8 mouse cellular contexts compared by ENCODE assay signal in the genomic region with DNA sequence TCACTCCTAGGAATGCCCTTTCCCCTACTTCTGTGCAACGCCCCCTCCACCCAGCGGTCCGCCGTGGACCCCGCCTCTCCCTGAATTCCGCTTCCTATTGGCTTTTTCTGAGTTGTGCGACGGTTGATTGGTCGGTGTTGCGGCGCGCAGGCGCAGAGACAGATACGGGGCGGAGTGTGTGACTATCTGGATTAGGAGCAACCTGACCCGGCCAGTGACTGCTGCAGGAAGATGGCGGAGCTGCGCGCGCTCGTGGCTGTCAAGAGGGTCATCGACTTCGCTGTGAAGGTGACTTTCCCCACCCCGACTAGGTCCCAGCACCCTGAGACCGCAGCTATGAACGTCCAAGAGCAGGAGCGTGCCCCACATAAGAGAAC. TPM values are rescaled to one million over a fixed set of nuclear protein-coding genes. Genes with fewer than 3 reads are reported as not detected.
DNase-seq lines count a peak whose midpoint lies in the region; ATAC-seq and TF ChIP-seq lines count a peak whose summit lies in the region.

A gene (plus strand): TSS at position 167 of the 377 bp plus-strand sequence.
A gene (plus strand): TSS at position 212 of the 377 bp plus-strand sequence.

- H3K27ac ChIP-seq in bone marrow, adult 2 months (ENCODE audit: control insufficient read depth, insufficient read depth, low read depth, low read length, poor library complexity): peak within 1 kb of the TSS; percentile 75
- peak within 1 kb of the TSS; percentile 95 for H3K27ac ChIP-seq in embryonic facial prominence, embryonic 15.5 days (replicated peaks)
- peak within 1 kb of the TSS; percentile 93 for H3K27ac ChIP-seq in limb, embryonic 14.5 days (replicated peaks; ENCODE audit: low read depth, low read length)
- peak within 1 kb of the TSS; percentile 87 for H3K27ac ChIP-seq in midbrain, postnatal 0 days (ENCODE audit: low read depth, low read length)

- H3K4me2 ChIP-seq in embryonic facial prominence, embryonic 15.5 days (replicated peaks): peak within 1 kb of the TSS; percentile 88
- peak within 1 kb of the TSS; percentile 84 for H3K4me2 ChIP-seq in limb, embryonic 14.5 days (replicated peaks; ENCODE audit: low read depth, low read length, severe bottlenecking)
- peak within 1 kb of the TSS; percentile 60 for H3K4me2 ChIP-seq in midbrain, postnatal 0 days (ENCODE audit: low read depth, low read length, poor library complexity, severe bottlenecking)

- WGBS in bone marrow, adult 2 months: under 1% methylated on average over 27 of the region's 27 CpGs
- under 1% methylated on average over 27 of the region's 27 CpGs for WGBS in embryonic facial prominence, embryonic 15.5 days
- WGBS in limb, embryonic 14.5 days: under 1% methylated on average over 27 of the region's 27 CpGs
- WGBS in midbrain, postnatal 0 days: under 1% methylated on average over 27 of the region's 27 CpGs

- peak within 1 kb of the TSS; percentile 90 for H3K4me3 ChIP-seq in bone marrow, adult 2 months (replicated peaks; ENCODE audit: control insufficient read depth, low read depth, low read length)
- H3K4me3 ChIP-seq in embryonic facial prominence, embryonic 15.5 days (replicated peaks): peak within 1 kb of the TSS; percentile 56
- H3K4me3 ChIP-seq in limb, embryonic 14.5 days (replicated peaks; ENCODE audit: low read length): peak within 1 kb of the TSS; percentile 46
- H3K4me3 ChIP-seq in midbrain, postnatal 0 days (ENCODE audit: low read depth, low read length): peak within 1 kb of the TSS; percentile 50

- TF ChIP-seq CTCF in bone marrow, adult 2 months (IDR thresholded peaks at IDR 0.05; ENCODE audit: control insufficient read depth, insufficient read depth, low read length): 0 out of 2 replicates have a peak, but pooled peaks have one; percentile 8
- TF ChIP-seq CTCF in midbrain, postnatal 0 days (IDR thresholded peaks at IDR 0.05): no peak; the same call in 1 of the 2 replicates

- DNase-seq in 416B (ENCODE audit: low read depth): peak; percentile 97
- DNase-seq in heart, adult 8-10 months (ENCODE audit: low spot score): peak; percentile 99
- peak; percentile 98 for DNase-seq in kidney, adult 9 months
- peak; percentile 94 for DNase-seq in limb, embryonic 14.5 days (ENCODE audit: low spot score)
- DNase-seq in midbrain, postnatal 0 days (ENCODE audit: low spot score): peak; percentile 96
- peak; percentile 82 to 83 for DNase-seq in spleen, postnatal 14 days (ENCODE audit: low spot score in 2 of 2)

- H3K27me3 ChIP-seq in embryonic facial prominence, embryonic 15.5 days: no peaks in the 10 kb centered on the region
- no peaks in the 10 kb centered on the region for H3K27me3 ChIP-seq in limb, embryonic 14.5 days (ENCODE audit: control insufficient read depth, insufficient read depth, low read length)
- no peaks in the 10 kb centered on the region for H3K27me3 ChIP-seq in midbrain, postnatal 0 days (ENCODE audit: insufficient read depth, low read length)

- H3K36me3 ChIP-seq in embryonic facial prominence, embryonic 15.5 days: no peaks in the 10 kb centered on the region
- no peaks in the 10 kb centered on the region for H3K36me3 ChIP-seq in limb, embryonic 14.5 days (ENCODE audit: control insufficient read depth, insufficient read depth, low read length)
- H3K36me3 ChIP-seq in midbrain, postnatal 0 days (ENCODE audit: insufficient read depth, low read length): no peaks in the 10 kb centered on the region

- TF ChIP-seq POLR2A in bone marrow, adult 2 months (IDR thresholded peaks at IDR 0.05; ENCODE audit: borderline replicate concordance, control insufficient read depth, low read depth, low read length): peak; percentile 96
- no peak for TF ChIP-seq POLR2A in limb, embryonic 14.5 days (IDR thresholded peaks at IDR 0.05; ENCODE audit: borderline replicate concordance, extremely low read depth, insufficient read depth, insufficient read length)

- H3K9me3 ChIP-seq in embryonic facial prominence, embryonic 15.5 days (replicated peaks): no peaks in the 10 kb centered on the region
- no peaks in the 10 kb centered on the region for H3K9me3 ChIP-seq in limb, embryonic 14.5 days (ENCODE audit: control insufficient read depth, low read length)
- no peaks in the 10 kb centered on the region for H3K9me3 ChIP-seq in midbrain, postnatal 0 days (ENCODE audit: low read length)

- peak within 1 kb of the TSS; percentile 42 for H3K9ac ChIP-seq in embryonic facial prominence, embryonic 15.5 days
- peak within 1 kb of the TSS; percentile 65 for H3K9ac ChIP-seq in limb, embryonic 14.5 days (ENCODE audit: low read depth, low read length, severe bottlenecking)
- H3K9ac ChIP-seq in midbrain, postnatal 0 days (replicated peaks; ENCODE audit: low read length, poor library complexity, severe bottlenecking): peak within 1 kb of the TSS; percentile 65

- peaks cover 4% of the 10 kb centered on the region; the same call in 1 of the 2 replicates for H3K4me1 ChIP-seq in bone marrow, adult 2 months (ENCODE audit: control insufficient read depth, insufficient read depth, low read length)
- H3K4me1 ChIP-seq in embryonic facial prominence, embryonic 15.5 days: peaks cover 19% of the 10 kb centered on the region
- H3K4me1 ChIP-seq in limb, embryonic 14.5 days (ENCODE audit: control insufficient read depth, insufficient read depth, low read length): peaks cover 22% of the 10 kb centered on the region
- H3K4me1 ChIP-seq in midbrain, postnatal 0 days (ENCODE audit: insufficient read depth, low read length): peaks cover 16% of the 10 kb centered on the region

- peak; percentile 97 for ATAC-seq in embryonic facial prominence, embryonic 15.5 days (ENCODE audit: insufficient number of reproducible peaks, low FRiP score, low TSS enrichment, low read depth)
- ATAC-seq in limb, embryonic 14.5 days (ENCODE audit: low FRiP score, low read depth): peak; percentile 98
- peak; percentile 96 for ATAC-seq in midbrain, postnatal 0 days (ENCODE audit: low FRiP score)

RNA-seq across cellular contexts. Expression of the first gene that starts in this region (rescaled TPM):
- polyA plus RNA-seq in bone marrow, adult 2 months (2011; ENCODE audit: insufficient read depth, insufficient read length, low replicate concordance, missing spikeins): 149 and 240 TPM in 2 replicates
- 258 and 284 TPM in 2 replicates for polyA plus RNA-seq in embryonic facial prominence, embryonic 15.5 days (2015; fragmentation: Nextera tagmentation; extraction: Ambion mirVana)
- total RNA-seq in heart, adult 8-10 months (2022): 1,000 to 10,000 TPM; 1,243 to 1,357 (median 1,292) TPM
- polyA plus RNA-seq in limb, embryonic 14.5 days (2012; rRNA removed): 93.3 and 153 TPM in 2 replicates
- polyA plus RNA-seq in limb, embryonic 14.5 days (2014; fragmentation: Nextera tagmentation; extraction: Ambion mirVana): 280 and 301 TPM in 2 replicates
- total RNA-seq in midbrain, postnatal 0 days (2014; rRNA removed): 27.0 and 28.6 TPM in 2 replicates
- 94.0 and 97.8 TPM in 2 replicates for polyA plus RNA-seq in midbrain, postnatal 0 days (2015; fragmentation: Nextera tagmentation; extraction: Ambion mirVana)

RNA-seq across cellular contexts. Expression of the second gene that starts in this region (rescaled TPM):
- polyA plus RNA-seq in bone marrow, adult 2 months (2011; ENCODE audit: insufficient read depth, insufficient read length, low replicate concordance, missing spikeins): not detected in 2 replicates
- polyA plus RNA-seq in embryonic facial prominence, embryonic 15.5 days (2015; fragmentation: Nextera tagmentation; extraction: Ambion mirVana): 0.26 and 0.94 TPM in 2 replicates
- 1 to 10 TPM in 2 of 4 experiments, under 1 TPM in 2; 0.44 to 1.3 (median 0.94) TPM for total RNA-seq in heart, adult 8-10 months (2022)
- polyA plus RNA-seq in limb, embryonic 14.5 days (2012; rRNA removed): 1.0 and 3.2 TPM in 2 replicates
- 0.26 and 0.63 TPM in 2 replicates for polyA plus RNA-seq in limb, embryonic 14.5 days (2014; fragmentation: Nextera tagmentation; extraction: Ambion mirVana)
- total RNA-seq in midbrain, postnatal 0 days (2014; rRNA removed): 1.7 and 6.6 TPM in 2 replicates
- 0.44 and 0.71 TPM in 2 replicates for polyA plus RNA-seq in midbrain, postnatal 0 days (2015; fragmentation: Nextera tagmentation; extraction: Ambion mirVana)

Comparison
In these comparisons a context has a peak if more than half of its experiments do, and no peak if none do; other contexts are left out.
1. Peak in every context shown above with its lines: DNase-seq, ATAC-seq, H3K4me3 ChIP-seq and H3K27ac ChIP-seq.
2. RNA of the first gene that starts in this region (total RNA-seq): 1,243 to 1,357 TPM in heart, adult 8-10 months; 27.0 to 28.6 TPM in midbrain, postnatal 0 days; every median in the first group is over 10 times any median in the second.